Mouse (Mus musculus) liver, embryonic 14.5 days (tissue): ENCODE measurements around the gene Mrpl54.

Experiments used
- CTCF ChIP-seq: IDR thresholded peaks from 2 replicates; pipeline ENCODE4 v1.5.1; 2016; ENCODE audit warnings: antibody characterized with exemption, low read depth, control low read depth
- EP300 ChIP-seq: IDR thresholded peaks from 2 replicates; pipeline ENCODE4 v1.6.1; 2016; ENCODE audit warnings: antibody characterized with exemption, low read depth

GRCm38 (mm10) chr10:81234206-81234605 is 32.5 kb downstream of the Mrpl54 start:
- TF ChIP-seq CTCF (no peak), EP300 (no peak)
